Mouse (Mus musculus): ENCODE results near the gene Ubl7. TPM values are rescaled to one million over a fixed set of nuclear protein-coding genes. Genes with fewer than 3 reads are reported as not detected.

Gene Ubl7
- polyA plus RNA-seq, 1 experiment from 2014 or later, result 106 TPM

GRCm38 (mm10) chr9:57967237-57967960, 56.6 kb downstream of the Ubl7 start:
- H3K9me3 ChIP-seq (ENCODE audit: control insufficient read depth, low read length), result no peaks in the 10 kb centered on the region
- 79% methylated on average over 14 of the region's 14 CpGs for WGBS
- no peaks in the 10 kb centered on the region for H3K36me3 ChIP-seq (ENCODE audit: control insufficient read depth, insufficient read depth, low read length)
- H3K27me3 ChIP-seq (ENCODE audit: control insufficient read depth, insufficient read depth, low read length), result no peaks in the 10 kb centered on the region
- H3K4me3 ChIP-seq (ENCODE audit: low read length), result no peak overlapping the region
- H3K4me1 ChIP-seq (ENCODE audit: control insufficient read depth, insufficient read depth, low read length), result 0 out of 2 replicates have a peak, but pooled peaks cover 3% of the 10 kb centered on the region
- H3K4me2 ChIP-seq (replicated peaks; ENCODE audit: low read depth, low read length), result no peak overlapping the region
- no peak overlapping the region for H3K27ac ChIP-seq (ENCODE audit: low read depth, low read length)
- H3K9ac ChIP-seq (ENCODE audit: low read depth, low read length), result no peak overlapping the region
- ATAC-seq (ENCODE audit: low FRiP score, low TSS enrichment), result no peak

- Histone ChIP-seq H3K9me3 (ENCODE audit: control insufficient read depth, low read length) (no peaks in the 10 kb centered on the region), H3K27ac (ENCODE audit: low read depth, low read length) (no peak overlapping the region), H3K36me3 (ENCODE audit: control insufficient read depth, insufficient read depth, low read length) (no peaks in the 10 kb centered on the region), H3K4me1 (ENCODE audit: control insufficient read depth, insufficient read depth, low read length) (no peaks in the 10 kb centered on the region), H3K4me3 (ENCODE audit: low read length) (no peak overlapping the region), H3K9ac (ENCODE audit: low read depth, low read length) (no peak overlapping the region), H3K27me3 (ENCODE audit: control insufficient read depth, insufficient read depth, low read length) (no peaks in the 10 kb centered on the region), H3K4me2 (replicated peaks; ENCODE audit: low read depth, low read length) (no peak overlapping the region)
- no peak for ATAC-seq (ENCODE audit: low FRiP score, low TSS enrichment)
- 79% methylated on average over 9 of the region's 9 CpGs for WGBS
Measured at GRCm38 (mm10) chr9:57968166-57968771, 57.5 kb downstream of the Ubl7 start.

- no peak overlapping the region for H3K4me2 ChIP-seq (replicated peaks; ENCODE audit: low read depth, low read length)
- no peak overlapping the region for H3K4me3 ChIP-seq (ENCODE audit: low read length)
- H3K36me3 ChIP-seq (ENCODE audit: control insufficient read depth, insufficient read depth, low read length), result no peaks in the 10 kb centered on the region
- no peaks in the 10 kb centered on the region for H3K4me1 ChIP-seq (ENCODE audit: control insufficient read depth, insufficient read depth, low read length)
- H3K9me3 ChIP-seq (ENCODE audit: control insufficient read depth, low read length), result no peaks in the 10 kb centered on the region
- H3K9ac ChIP-seq (ENCODE audit: low read depth, low read length), result no peak overlapping the region
- H3K27ac ChIP-seq (ENCODE audit: low read depth, low read length), result no peak overlapping the region
- H3K27me3 ChIP-seq (ENCODE audit: control insufficient read depth, insufficient read depth, low read length), result no peaks in the 10 kb centered on the region
- WGBS, result 79% methylated on average over 8 of the region's 8 CpGs
- ATAC-seq (ENCODE audit: low FRiP score, low TSS enrichment), result no peak
Measured at GRCm38 (mm10) chr9:57968783-57969542, 58.2 kb downstream of the Ubl7 start.

- no peaks in the 10 kb centered on the region for H3K27me3 ChIP-seq (ENCODE audit: control insufficient read depth, insufficient read depth, low read length)
- no peaks in the 10 kb centered on the region for H3K4me1 ChIP-seq (ENCODE audit: control insufficient read depth, insufficient read depth, low read length)
- 69% methylated on average over 11 of the region's 11 CpGs for WGBS
Measured at GRCm38 (mm10) chr9:57969736-57970495, 59.1 kb downstream of the Ubl7 start.

GRCm38 (mm10) chr9:57971413-57971812, 60.6 kb downstream of the Ubl7 start:
- 85% methylated on average over 5 of the region's 5 CpGs for WGBS
- ATAC-seq (ENCODE audit: low FRiP score, low TSS enrichment), result no peak
- H3K27ac ChIP-seq (ENCODE audit: low read depth, low read length), result no peak overlapping the region
- H3K27me3 ChIP-seq (ENCODE audit: control insufficient read depth, insufficient read depth, low read length), result no peaks in the 10 kb centered on the region
- no peak overlapping the region for H3K4me2 ChIP-seq (replicated peaks; ENCODE audit: low read depth, low read length)
- H3K36me3 ChIP-seq (ENCODE audit: control insufficient read depth, insufficient read depth, low read length), result no peaks in the 10 kb centered on the region
- H3K9ac ChIP-seq (ENCODE audit: low read depth, low read length), result no peak overlapping the region
- no peaks in the 10 kb centered on the region for H3K4me1 ChIP-seq (ENCODE audit: control insufficient read depth, insufficient read depth, low read length)
- H3K9me3 ChIP-seq (ENCODE audit: control insufficient read depth, low read length), result no peaks in the 10 kb centered on the region
- no peak overlapping the region for H3K4me3 ChIP-seq (ENCODE audit: low read length)

More at GRCm38 (mm10) chr9:57969736-57970495, 59.1 kb downstream of the Ubl7 start:
- no peak for ATAC-seq (ENCODE audit: low FRiP score, low TSS enrichment)
- H3K27ac ChIP-seq (ENCODE audit: low read depth, low read length), result no peak overlapping the region
- H3K4me2 ChIP-seq (replicated peaks; ENCODE audit: low read depth, low read length), result no peak overlapping the region
- H3K9ac ChIP-seq (ENCODE audit: low read depth, low read length), result no peak overlapping the region
- H3K36me3 ChIP-seq (ENCODE audit: control insufficient read depth, insufficient read depth, low read length), result no peaks in the 10 kb centered on the region
- no peak overlapping the region for H3K4me3 ChIP-seq (ENCODE audit: low read length)
- no peaks in the 10 kb centered on the region for H3K9me3 ChIP-seq (ENCODE audit: control insufficient read depth, low read length)

- no peak overlapping the region for H3K4me2 ChIP-seq (replicated peaks; ENCODE audit: low read depth, low read length)
- no peak overlapping the region for H3K4me3 ChIP-seq (ENCODE audit: low read length)
- no peaks in the 10 kb centered on the region for H3K27me3 ChIP-seq (ENCODE audit: control insufficient read depth, insufficient read depth, low read length)
- no peak overlapping the region for H3K9ac ChIP-seq (ENCODE audit: low read depth, low read length)
- WGBS, result 46% methylated on average over 9 of the region's 9 CpGs
- no peaks in the 10 kb centered on the region for H3K36me3 ChIP-seq (ENCODE audit: control insufficient read depth, insufficient read depth, low read length)
- ATAC-seq (ENCODE audit: low FRiP score, low TSS enrichment), result no peak
- H3K9me3 ChIP-seq (ENCODE audit: control insufficient read depth, low read length), result no peaks in the 10 kb centered on the region
- no peaks in the 10 kb centered on the region for H3K4me1 ChIP-seq (ENCODE audit: control insufficient read depth, insufficient read depth, low read length)
- no peak overlapping the region for H3K27ac ChIP-seq (ENCODE audit: low read depth, low read length)
Measured at GRCm38 (mm10) chr9:57972141-57972591, 61.4 kb downstream of the Ubl7 start.

GRCm38 (mm10) chr9:57972776-57973439, 62.1 kb downstream of the Ubl7 start:
- Histone ChIP-seq H3K9ac (ENCODE audit: low read depth, low read length) (no peak overlapping the region), H3K36me3 (ENCODE audit: control insufficient read depth, insufficient read depth, low read length) (no peaks in the 10 kb centered on the region), H3K27me3 (ENCODE audit: control insufficient read depth, insufficient read depth, low read length) (no peaks in the 10 kb centered on the region), H3K9me3 (ENCODE audit: control insufficient read depth, low read length) (no peaks in the 10 kb centered on the region), H3K4me2 (replicated peaks; ENCODE audit: low read depth, low read length) (no peak overlapping the region), H3K4me3 (ENCODE audit: low read length) (no peak overlapping the region), H3K27ac (ENCODE audit: low read depth, low read length) (no peak overlapping the region), H3K4me1 (ENCODE audit: control insufficient read depth, insufficient read depth, low read length) (no peaks in the 10 kb centered on the region)
- no peak for ATAC-seq (ENCODE audit: low FRiP score, low TSS enrichment)
- WGBS, result 50% methylated on average over 9 of the region's 9 CpGs

GRCm38 (mm10) chr9:57973440-57974066, 62.8 kb downstream of the Ubl7 start:
- H3K4me3 ChIP-seq (ENCODE audit: low read length), result no peak overlapping the region
- H3K4me2 ChIP-seq (replicated peaks; ENCODE audit: low read depth, low read length), result no peak overlapping the region
- no peak overlapping the region for H3K9ac ChIP-seq (ENCODE audit: low read depth, low read length)
- no peak overlapping the region for H3K27ac ChIP-seq (ENCODE audit: low read depth, low read length)
- WGBS, result 75% methylated on average over 6 of the region's 6 CpGs
- no peaks in the 10 kb centered on the region for H3K27me3 ChIP-seq (ENCODE audit: control insufficient read depth, insufficient read depth, low read length)
- no peaks in the 10 kb centered on the region for H3K9me3 ChIP-seq (ENCODE audit: control insufficient read depth, low read length)
- no peaks in the 10 kb centered on the region for H3K4me1 ChIP-seq (ENCODE audit: control insufficient read depth, insufficient read depth, low read length)
- ATAC-seq (ENCODE audit: low FRiP score, low TSS enrichment), result no peak
- no peaks in the 10 kb centered on the region for H3K36me3 ChIP-seq (ENCODE audit: control insufficient read depth, insufficient read depth, low read length)

Measured in kidney, embryonic 14.5 days (tissue).